Mouse (Mus musculus): ENCODE measurements around the gene Elane. TPM values are rescaled to one million over a fixed set of nuclear protein-coding genes. Genes with fewer than 3 reads are reported as not detected.
A peak's percentile ranks its signal among the peaks of the same experiment; 100 is the strongest.
"Not testable (repeated sequence)": the region's sequence is repeated elsewhere in the genome, so short reads cannot be mapped to it uniquely, and the experiment has no call there.

The Elane gene
- total RNA-seq, 2 experiments from 2014 or later: not detected

DNA sequence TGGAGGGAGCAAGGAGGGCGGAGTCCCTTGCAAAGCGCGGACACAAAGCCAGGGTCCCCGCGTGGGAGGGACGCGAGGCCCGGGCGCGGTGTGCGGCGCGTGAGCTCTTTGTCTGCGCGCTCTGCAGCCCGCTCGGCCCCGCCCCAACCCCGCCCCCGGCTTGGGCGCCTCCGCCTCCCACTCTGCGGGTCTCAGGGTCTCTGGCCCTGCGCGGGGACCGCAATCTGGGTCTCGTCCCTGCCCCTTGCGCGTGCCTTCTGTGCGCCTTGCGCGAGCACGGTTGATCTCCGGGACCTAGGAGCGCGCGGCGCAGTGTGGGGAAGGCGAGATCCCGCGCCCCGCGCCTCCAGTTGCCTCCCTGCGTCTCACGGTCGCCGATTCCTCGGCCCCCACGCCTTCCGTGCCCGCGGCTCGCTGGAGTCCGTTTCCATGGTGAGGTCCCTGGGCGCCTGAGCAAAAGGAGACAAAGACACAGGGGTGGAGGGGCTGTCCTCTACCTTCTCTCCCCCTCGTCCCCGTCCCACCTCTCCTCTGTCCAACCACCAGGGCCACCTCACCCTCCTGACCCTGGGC, 11.7 kb upstream of the Elane start, which contains the start of the genes Prtn3 and Plppr3:
Prtn3 (plus strand) TSS at position 187 of the 573 bp plus-strand sequence.
Plppr3 (minus strand) TSS at position 345 of the 573 bp plus-strand sequence.
- intact Hi-C loops (cut with DNase I; ENCODE audit: low total_unique reads): loop anchor here (5.0 kb wide), 1 partner anchor 47 kb away; no protein-coding TSS in a partner anchor
- DNase-seq: no peak

DNA sequence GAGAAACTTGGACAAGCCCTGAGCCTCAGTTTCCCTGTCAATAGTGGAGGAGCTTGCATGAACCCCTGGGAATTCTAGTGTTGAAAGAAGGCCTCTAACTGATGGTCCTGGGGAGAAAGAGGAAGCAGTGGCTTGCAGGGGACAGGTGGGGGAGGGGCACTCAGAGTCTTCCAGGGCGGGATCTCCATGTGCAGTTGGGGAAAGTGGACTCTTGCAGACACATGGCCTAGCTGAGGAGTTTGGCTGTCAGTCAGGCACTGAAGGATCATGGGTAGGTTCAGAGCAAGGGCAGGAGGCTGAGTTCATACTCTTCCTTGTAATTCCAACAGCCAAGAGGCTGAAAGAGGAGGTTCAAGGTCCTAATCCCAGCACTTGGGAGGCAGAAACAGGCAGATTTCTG, 8.9 kb upstream of the Elane start:
- intact Hi-C loops (cut with DNase I; ENCODE audit: low total_unique reads): no loop called here
- no peak for DNase-seq

DNA sequence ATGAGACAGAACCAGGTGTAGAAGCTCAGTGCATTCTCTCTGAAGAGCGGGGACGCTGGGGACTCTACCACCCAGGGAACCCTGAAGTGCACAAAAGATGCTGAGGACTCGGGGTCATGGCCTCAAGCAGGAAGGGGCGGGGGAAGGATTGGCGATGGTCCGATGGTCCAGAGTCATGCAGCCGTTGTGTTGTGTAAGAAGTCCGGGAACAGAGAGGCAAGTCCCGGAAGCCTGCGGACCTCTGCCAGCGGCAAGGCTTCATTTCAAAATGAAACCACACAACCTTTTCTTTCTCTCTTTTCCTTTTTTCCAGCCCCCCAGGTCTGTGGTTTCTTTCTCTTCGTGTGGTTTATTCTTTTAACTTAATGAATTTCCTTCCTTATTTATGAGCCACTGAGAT, 8.3 kb upstream of the Elane start:
- DNase-seq: peak; percentile 64
- intact Hi-C loops (cut with DNase I; ENCODE audit: low total_unique reads): no loop called here

DNA sequence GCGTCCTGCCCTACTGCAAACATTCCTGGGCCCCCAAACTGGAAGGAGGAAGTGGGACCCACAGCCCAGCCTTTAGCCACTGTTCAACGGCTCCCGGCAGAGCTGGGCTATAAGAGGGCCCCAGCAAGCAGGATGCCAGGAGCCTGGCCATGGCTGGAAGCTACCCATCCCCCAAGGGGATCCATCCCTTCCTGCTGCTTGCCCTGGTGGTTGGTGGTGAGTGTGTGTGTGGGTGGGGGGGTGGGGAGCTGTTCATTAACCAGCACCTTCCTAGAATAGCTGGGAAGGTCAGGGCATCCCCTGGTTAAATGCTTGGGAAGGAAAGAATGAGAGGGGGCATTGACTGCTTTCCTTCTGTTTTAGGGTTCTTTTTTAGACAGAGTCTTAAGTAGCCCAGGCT, 6.5 kb upstream of the Elane start:
- no peak for DNase-seq
- intact Hi-C loops (cut with DNase I; ENCODE audit: low total_unique reads): no loop called here

DNA sequence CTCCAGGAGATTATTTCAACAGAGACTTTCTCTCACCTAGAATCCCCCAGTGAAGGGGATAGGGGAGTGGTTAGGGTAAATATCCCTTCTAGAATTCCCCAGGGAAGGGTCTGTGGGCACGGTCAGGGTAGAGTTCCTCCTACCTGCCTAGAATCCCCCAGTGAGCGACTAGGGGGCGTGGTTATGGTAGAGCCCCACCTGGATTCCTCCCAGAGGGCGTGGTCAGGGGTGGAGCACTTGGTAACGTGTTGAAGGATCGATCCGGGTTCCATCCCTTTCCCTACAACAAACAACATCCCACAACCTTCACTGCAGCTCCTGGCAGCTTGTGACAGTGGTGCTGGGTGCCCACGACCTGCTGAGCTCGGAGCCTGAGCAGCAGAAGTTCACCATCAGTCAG, 5.3 kb upstream of the Elane start:
- intact Hi-C loops (cut with DNase I; ENCODE audit: low total_unique reads): loop anchor here (5.0 kb wide), 2 partner anchors 37 to 48 kb away; partner anchors contain the start of gene Kiss1r
- DNase-seq: no peak

DNA sequence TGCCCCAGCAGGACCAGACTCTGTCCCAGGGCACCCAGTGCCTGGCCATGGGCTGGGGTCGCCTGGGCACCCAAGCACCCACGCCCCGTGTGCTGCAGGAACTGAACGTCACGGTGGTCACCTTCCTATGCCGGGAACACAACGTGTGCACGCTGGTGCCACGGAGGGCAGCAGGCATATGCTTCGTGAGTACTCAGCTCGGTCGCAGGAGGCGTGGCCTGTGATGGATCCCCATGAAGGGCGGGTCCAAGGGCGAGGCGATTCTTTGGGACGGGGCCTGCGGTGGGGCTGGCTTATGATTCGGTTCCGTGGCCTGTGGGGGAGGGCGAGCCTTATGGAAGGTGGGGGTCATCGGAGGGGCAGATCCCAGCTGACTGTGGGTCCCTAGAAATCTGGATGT, 4.1 kb upstream of the Elane start:
- intact Hi-C loops (cut with DNase I; ENCODE audit: low total_unique reads): loop anchor here (5.0 kb wide), 2 partner anchors 35 to 50 kb away; partner anchors contain the start of gene Kiss1r
- no peak for DNase-seq

DNA sequence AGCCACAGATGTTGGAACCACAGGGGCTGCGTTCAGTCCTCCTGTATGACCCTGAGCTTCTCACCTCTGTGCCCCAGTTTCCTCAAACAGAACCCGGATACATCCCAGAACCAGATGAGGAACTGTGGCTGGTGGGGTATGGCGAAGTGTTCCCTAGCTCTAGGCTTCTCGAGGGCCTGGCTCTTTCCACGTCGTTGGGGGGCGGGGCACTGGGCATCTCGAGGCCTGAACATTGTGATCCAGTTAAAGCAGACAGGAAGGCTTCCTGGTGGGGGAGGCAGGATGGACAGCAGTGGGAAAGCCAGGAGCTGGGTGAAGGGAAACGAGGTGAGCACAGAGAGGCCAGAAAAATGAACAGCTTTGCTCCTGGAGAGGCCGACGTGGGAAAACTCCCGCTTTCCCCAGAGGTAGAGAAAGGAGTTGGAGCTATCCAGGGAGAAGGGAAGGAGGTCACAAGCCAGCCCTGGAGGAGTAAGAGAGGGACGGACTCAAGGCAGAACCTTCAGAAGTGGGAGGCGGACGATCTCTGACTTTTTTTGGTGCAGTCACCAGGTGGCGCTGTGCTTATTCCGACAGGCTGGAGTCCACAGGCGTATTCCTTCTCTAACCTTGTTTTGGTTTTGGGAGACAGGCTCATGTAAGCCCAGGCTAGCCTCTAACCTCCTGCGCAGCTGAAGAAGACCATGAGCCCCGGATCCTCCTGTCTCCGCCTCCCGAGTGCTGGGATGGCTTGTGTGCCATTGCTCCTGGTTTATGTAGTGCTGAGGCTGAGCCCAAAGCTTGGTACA, 2.6 kb upstream of the Elane start:
- DNase-seq: peak; percentile 79

DNA sequence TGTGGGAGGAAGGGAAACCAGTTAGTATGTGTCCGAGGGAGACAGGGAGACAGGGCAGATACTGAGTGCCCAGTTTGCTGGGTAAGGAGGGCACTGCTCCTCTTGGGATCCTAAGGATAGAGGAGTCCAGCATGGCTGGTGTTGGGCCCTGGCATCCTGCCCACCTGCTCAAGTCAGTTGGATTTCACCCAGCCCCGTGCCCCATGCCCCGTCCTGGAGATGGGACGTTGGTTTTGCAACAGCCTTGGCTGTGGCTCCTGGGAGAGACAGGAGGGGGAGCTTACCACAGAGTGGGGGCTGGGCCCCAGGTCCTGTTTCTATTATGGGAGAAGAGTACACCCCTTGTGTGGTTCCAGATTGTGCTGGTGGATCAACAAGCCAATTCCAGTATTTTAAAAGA, 1.6 kb upstream of the Elane start:
- DNase-seq: peak; percentile 64
- intact Hi-C loops (cut with DNase I; ENCODE audit: low total_unique reads): loop anchor here (5.0 kb wide), 2 partner anchors 33 to 52 kb away; partner anchors contain the start of gene Kiss1r

More for the DNA sequence above, 2.6 kb upstream of the Elane start:
- intact Hi-C loops (cut with DNase I; ENCODE audit: low total_unique reads): loop anchor here (5.0 kb wide), 2 partner anchors 34 to 51 kb away; partner anchors contain the start of gene Kiss1r

DNA sequence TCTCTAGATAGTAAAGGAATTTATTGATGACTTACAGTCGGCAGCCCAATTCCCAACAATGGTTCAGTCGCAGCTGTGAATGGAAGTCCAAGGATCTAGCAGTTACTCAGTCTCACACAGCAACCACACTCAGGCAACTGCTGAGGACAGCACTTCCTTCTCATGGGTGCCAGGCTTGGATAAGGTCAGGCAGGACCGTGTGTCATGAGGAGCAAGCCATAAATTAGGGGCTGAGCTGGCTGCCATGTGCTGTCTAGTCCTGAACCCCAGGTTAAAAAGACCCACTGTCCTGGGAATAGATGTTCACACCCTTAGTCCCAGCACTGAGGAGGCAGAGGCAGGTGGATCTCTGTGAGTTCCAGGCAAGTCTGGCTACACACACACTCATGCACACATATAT, 1.1 kb upstream of the Elane start:
- intact Hi-C loops (cut with DNase I; ENCODE audit: low total_unique reads): loop anchor here (5.0 kb wide), 2 partner anchors 32 to 53 kb away; partner anchors contain the start of gene Kiss1r
- DNase-seq: not testable (repeated sequence)

GRCm38 (mm10) chr10:79886611-79887010, 564 bp downstream of the Elane start:
- intact Hi-C loops (cut with DNase I; ENCODE audit: low total_unique reads): no loop called here
- DNase-seq: no peak

DNA sequence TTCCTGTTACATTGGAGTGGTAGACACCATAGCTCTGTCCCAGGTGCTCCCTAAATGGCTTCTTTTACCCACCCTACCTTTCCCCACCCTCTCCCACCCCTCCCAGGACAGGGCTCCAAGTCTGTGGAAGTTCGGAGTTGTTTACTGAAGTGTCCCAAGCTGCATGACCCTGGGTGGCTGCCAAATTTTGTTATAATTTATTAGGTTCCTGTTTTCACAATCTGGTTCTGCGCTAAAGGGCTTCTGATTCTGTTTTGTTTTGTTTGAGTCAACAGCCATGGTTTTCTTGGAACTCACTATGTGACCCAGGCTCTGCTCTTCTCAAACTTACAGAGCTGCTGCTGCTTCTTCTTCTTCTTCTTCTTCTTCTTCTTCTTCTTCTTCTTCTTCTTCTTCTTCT, 3.3 kb downstream of the Elane start:
- intact Hi-C loops (cut with DNase I; ENCODE audit: low total_unique reads): no loop called here
- DNase-seq: no peak

GRCm38 (mm10) chr10:79890670-79891069, 4.6 kb downstream of the Elane start, which contains the start of gene Cfd:
Gene Cfd, plus strand, starts transcription at chr10:79890853.
- no peak for DNase-seq
- intact Hi-C loops (cut with DNase I; ENCODE audit: low total_unique reads): loop anchor here (5.0 kb wide), 1 partner anchor 67 kb away; no protein-coding TSS in a partner anchor

DNA sequence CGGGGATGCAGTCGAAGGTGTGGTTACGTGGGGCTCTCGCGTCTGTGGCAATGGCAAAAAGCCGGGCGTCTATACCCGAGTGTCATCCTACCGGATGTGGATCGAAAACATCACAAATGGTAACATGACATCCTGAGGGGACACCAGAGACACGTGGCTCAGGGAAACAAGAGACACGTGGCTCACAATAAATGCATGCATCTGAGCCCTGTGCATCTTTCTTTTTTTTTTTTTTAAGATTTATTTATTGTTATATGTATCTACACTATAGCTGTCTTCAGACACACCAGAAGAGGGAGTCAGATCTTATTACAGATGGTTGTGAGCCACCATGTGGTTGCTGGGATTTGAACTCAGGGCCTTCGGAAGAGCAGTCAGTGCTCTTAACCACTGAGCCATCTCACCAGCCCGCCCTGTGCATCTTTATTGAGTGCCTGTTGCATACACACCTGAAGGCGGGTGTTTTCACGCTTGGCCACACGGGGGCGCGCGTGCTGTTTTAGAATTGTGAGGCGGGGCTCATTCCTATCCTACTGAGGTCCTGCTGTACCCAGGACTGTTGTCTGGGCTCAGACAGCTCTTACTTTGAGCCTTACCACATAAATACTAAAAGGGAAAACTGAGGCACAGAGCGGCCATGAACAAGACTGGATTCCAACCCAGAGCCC, 6.5 kb downstream of the Elane start:
- DNase-seq: peak; percentile 71
- intact Hi-C loops (cut with DNase I; ENCODE audit: low total_unique reads): loop anchor here (5.0 kb wide), 1 partner anchor 65 kb away; no protein-coding TSS in a partner anchor

GRCm38 (mm10) chr10:79896306-79896705, 10.3 kb downstream of the Elane start:
- intact Hi-C loops (cut with DNase I; ENCODE audit: low total_unique reads): no loop called here
- no peak for DNase-seq

GRCm38 (mm10) chr10:79896814-79897213, 10.8 kb downstream of the Elane start:
- intact Hi-C loops (cut with DNase I; ENCODE audit: low total_unique reads): no loop called here

GRCm38 (mm10) chr10:79897316-79898245, 11.5 kb downstream of the Elane start:
- no peak for DNase-seq
- intact Hi-C loops (cut with DNase I; ENCODE audit: low total_unique reads): no loop called here

More at GRCm38 (mm10) chr10:79896814-79897213, 10.8 kb downstream of the Elane start:
- no peak for DNase-seq

GRCm38 (mm10) chr10:79900951-79901410, 14.9 kb downstream of the Elane start:
- no peak for DNase-seq
- intact Hi-C loops (cut with DNase I; ENCODE audit: low total_unique reads): no loop called here

DNA sequence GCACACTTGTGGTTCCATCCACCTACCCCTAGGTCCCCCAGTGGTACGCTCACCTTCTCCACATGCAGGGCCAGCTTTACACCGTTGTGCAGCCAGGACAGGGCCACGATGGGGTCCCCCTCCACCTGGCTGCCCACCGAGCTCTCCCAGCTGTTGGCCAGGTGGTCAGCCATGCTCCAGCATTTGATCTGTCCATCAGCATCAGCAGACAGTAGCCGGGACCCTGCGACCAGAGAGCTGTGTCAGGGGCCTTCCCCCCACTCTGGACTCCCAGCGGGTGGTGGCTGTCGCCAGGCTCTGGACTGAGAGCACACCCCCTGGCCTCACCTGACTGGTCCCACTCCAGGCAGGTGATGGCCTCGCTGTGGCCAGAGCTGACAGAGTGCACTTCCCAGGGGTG, 20.7 kb downstream of the Elane start:
- intact Hi-C loops (cut with DNase I; ENCODE audit: low total_unique reads): no loop called here
- no peak for DNase-seq

DNA sequence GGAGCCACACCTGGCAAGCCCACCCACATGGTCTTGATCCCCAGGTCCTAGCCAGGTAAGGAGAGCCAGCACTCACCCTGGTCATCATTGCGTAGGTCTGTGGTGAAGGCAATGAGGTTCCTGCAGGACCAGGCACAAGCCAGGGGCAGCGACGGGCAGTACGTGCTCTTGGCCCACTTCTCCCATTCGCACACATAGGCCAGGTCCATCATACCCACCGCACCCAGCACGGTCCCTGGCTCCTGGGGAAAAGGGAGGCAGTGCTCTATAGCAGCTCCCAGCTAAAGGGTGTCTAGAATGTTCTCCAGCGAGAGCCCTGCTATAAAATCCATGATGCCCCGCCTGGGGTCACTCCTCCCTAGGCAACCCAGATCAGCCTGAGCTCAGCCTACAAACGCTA, 21.4 kb downstream of the Elane start:
- intact Hi-C loops (cut with DNase I; ENCODE audit: low total_unique reads): no loop called here
- DNase-seq: no peak
